Mouse (Mus musculus) G1E (cell line): ENCODE results near the gene Add1.

ENCODE experiments used
- CTCF ChIP-seq: IDR thresholded peaks from 2 replicates; pipeline ENCODE4 v1.5.1; 2012; ENCODE audit warnings: low read depth, low read length, inconsistent platforms, mixed read lengths
- GATA1 ChIP-seq: IDR thresholded peaks from 2 replicates; pipeline ENCODE4 v1.6.1; 2012; ENCODE audit warnings: borderline replicate concordance, low read length, inconsistent platforms, mixed read lengths
- GATA2 ChIP-seq: IDR thresholded peaks from 2 replicates; pipeline ENCODE4 v1.6.1; 2012; ENCODE audit warnings: low read depth, low read length, inconsistent platforms, borderline replicate concordance
- TAL1 ChIP-seq: conservative IDR thresholded peaks from 2 replicates; pipeline ENCODE4 v1.6.1; 2012; ENCODE audit warnings: low read depth, low read length, inconsistent platforms, mixed read lengths

GRCm38 (mm10) chr5:34563854-34564253 lies 9.6 kb upstream of the Add1 start:
- TF ChIP-seq TAL1, result no peak
- TF ChIP-seq CTCF, result no peak
- TF ChIP-seq GATA2, result no peak
- TF ChIP-seq GATA1, result no peak
